Mouse (Mus musculus) liver, adult 2 months (tissue): Measurements from ENCODE around the gene Nfix.

Experiments
- CTCF ChIP-seq: fragments of 200-500 bp; IDR thresholded peaks from 2 replicates; pipeline ENCODE4 v1.5.1; 2011; ENCODE audit warnings: low read depth, low read length, control low read depth
- POLR2A ChIP-seq: fragments of 200-500 bp; IDR thresholded peaks from 2 replicates; pipeline ENCODE4 v1.6.1; 2011; ENCODE audit warnings: low read length, control low read depth; ENCODE audit not compliant: insufficient read depth; ENCODE audit errors: extremely low read depth

GRCm38 (mm10) chr8:84785506-84785755 lies 14.7 kb downstream of the Nfix start:
- no peak for TF ChIP-seq CTCF
- TF ChIP-seq POLR2A: no peak
